Mouse (Mus musculus): ENCODE results near the gene Tns4. TPM values are rescaled to one million over a fixed set of nuclear protein-coding genes. Genes with fewer than 3 reads are reported as not detected.

The Tns4 gene
- polyA plus RNA-seq, 1 experiment from 2014 or later: 2.5 TPM

GRCm38 (mm10) chr11:99081566-99081965 lies 7.5 kb downstream of the Tns4 start:
- no peaks in the 10 kb centered on the region for H3K36me3 ChIP-seq (ENCODE audit: control insufficient read depth, insufficient read depth, low read length)
- H3K27ac ChIP-seq (ENCODE audit: low read length): no peak overlapping the region
- no peak overlapping the region for H3K4me2 ChIP-seq (replicated peaks; ENCODE audit: low read depth, low read length)
- H3K4me1 ChIP-seq (ENCODE audit: control insufficient read depth, insufficient read depth, low read length): peaks cover 16% of the 10 kb centered on the region
- no peaks in the 10 kb centered on the region for H3K27me3 ChIP-seq (ENCODE audit: control insufficient read depth, insufficient read depth, low read length)
- WGBS: 54% methylated on average over 3 of the region's 3 CpGs
- H3K4me3 ChIP-seq (ENCODE audit: low read depth, low read length): no peak overlapping the region
- no peak for ATAC-seq (ENCODE audit: insufficient number of reproducible peaks, insufficient read depth, low FRiP score, low read depth)
- no peaks in the 10 kb centered on the region for H3K9me3 ChIP-seq (ENCODE audit: control insufficient read depth, low read depth, low read length)
- H3K9ac ChIP-seq (replicated peaks; ENCODE audit: low read depth, low read length): no peak overlapping the region

GRCm38 (mm10) chr11:99080902-99081543 lies 8.1 kb downstream of the Tns4 start:
- Histone ChIP-seq H3K27ac (ENCODE audit: low read length) (no peak overlapping the region), H3K4me2 (replicated peaks; ENCODE audit: low read depth, low read length) (no peak overlapping the region), H3K4me3 (ENCODE audit: low read depth, low read length) (no peak overlapping the region), H3K36me3 (ENCODE audit: control insufficient read depth, insufficient read depth, low read length) (no peaks in the 10 kb centered on the region), H3K9ac (replicated peaks; ENCODE audit: low read depth, low read length) (no peak overlapping the region), H3K4me1 (ENCODE audit: control insufficient read depth, insufficient read depth, low read length) (peaks cover 16% of the 10 kb centered on the region), H3K9me3 (ENCODE audit: control insufficient read depth, low read depth, low read length) (no peaks in the 10 kb centered on the region), H3K27me3 (ENCODE audit: control insufficient read depth, insufficient read depth, low read length) (no peaks in the 10 kb centered on the region)
- WGBS: 79% methylated on average over 9 of the region's 9 CpGs
- ATAC-seq (ENCODE audit: insufficient number of reproducible peaks, insufficient read depth, low FRiP score, low read depth): no peak

- WGBS: 73% methylated on average over 8 of the region's 8 CpGs
- no peaks in the 10 kb centered on the region for H3K9me3 ChIP-seq (ENCODE audit: control insufficient read depth, low read depth, low read length)
- H3K4me2 ChIP-seq (replicated peaks; ENCODE audit: low read depth, low read length): no peak overlapping the region
- no peak overlapping the region for H3K9ac ChIP-seq (replicated peaks; ENCODE audit: low read depth, low read length)
- H3K36me3 ChIP-seq (ENCODE audit: control insufficient read depth, insufficient read depth, low read length): no peaks in the 10 kb centered on the region
- H3K27me3 ChIP-seq (ENCODE audit: control insufficient read depth, insufficient read depth, low read length): no peaks in the 10 kb centered on the region
- H3K4me1 ChIP-seq (ENCODE audit: control insufficient read depth, insufficient read depth, low read length): peaks cover 16% of the 10 kb centered on the region
- peak overlapping the region; percentile 21; the same call in 1 of the 2 replicates for H3K27ac ChIP-seq (ENCODE audit: low read length)
- no peak for ATAC-seq (ENCODE audit: insufficient number of reproducible peaks, insufficient read depth, low FRiP score, low read depth)
- H3K4me3 ChIP-seq (ENCODE audit: low read depth, low read length): no peak overlapping the region
These were observed 11.2 kb downstream of the Tns4 start for GRCm38 (mm10) chr11:99077869-99078268.

GRCm38 (mm10) chr11:99076744-99077319 lies 12.3 kb downstream of the Tns4 start:
- Histone ChIP-seq H3K4me3 (ENCODE audit: low read depth, low read length) (no peak overlapping the region), H3K9me3 (ENCODE audit: control insufficient read depth, low read depth, low read length) (no peaks in the 10 kb centered on the region), H3K4me1 (ENCODE audit: control insufficient read depth, insufficient read depth, low read length) (peaks cover 22% of the 10 kb centered on the region), H3K9ac (replicated peaks; ENCODE audit: low read depth, low read length) (no peak overlapping the region), H3K27me3 (ENCODE audit: control insufficient read depth, insufficient read depth, low read length) (no peaks in the 10 kb centered on the region), H3K36me3 (ENCODE audit: control insufficient read depth, insufficient read depth, low read length) (no peaks in the 10 kb centered on the region), H3K27ac (ENCODE audit: low read length) (no peak overlapping the region), H3K4me2 (replicated peaks; ENCODE audit: low read depth, low read length) (no peak overlapping the region)
- WGBS: 59% methylated on average over 5 of the region's 5 CpGs
- ATAC-seq (ENCODE audit: insufficient number of reproducible peaks, insufficient read depth, low FRiP score, low read depth): no peak

GRCm38 (mm10) chr11:99073781-99074180 lies 15.3 kb downstream of the Tns4 start:
- no peaks in the 10 kb centered on the region for H3K36me3 ChIP-seq (ENCODE audit: control insufficient read depth, insufficient read depth, low read length)
- no peak overlapping the region for H3K27ac ChIP-seq (ENCODE audit: low read length)
- no peak overlapping the region for H3K9ac ChIP-seq (replicated peaks; ENCODE audit: low read depth, low read length)
- H3K27me3 ChIP-seq (ENCODE audit: control insufficient read depth, insufficient read depth, low read length): no peaks in the 10 kb centered on the region
- WGBS: 56% methylated on average over 5 of the region's 5 CpGs
- H3K9me3 ChIP-seq (ENCODE audit: control insufficient read depth, low read depth, low read length): no peaks in the 10 kb centered on the region
- H3K4me3 ChIP-seq (ENCODE audit: low read depth, low read length): no peak overlapping the region
- peaks cover 14% of the 10 kb centered on the region for H3K4me1 ChIP-seq (ENCODE audit: control insufficient read depth, insufficient read depth, low read length)
- no peak for ATAC-seq (ENCODE audit: insufficient number of reproducible peaks, insufficient read depth, low FRiP score, low read depth)
- H3K4me2 ChIP-seq (replicated peaks; ENCODE audit: low read depth, low read length): no peak overlapping the region

- peak; percentile 35; the same call in 1 of the 2 replicates for ATAC-seq (ENCODE audit: insufficient number of reproducible peaks, insufficient read depth, low FRiP score, low read depth)
- peak overlapping the region; percentile 7; the same call in 1 of the 2 replicates for H3K27ac ChIP-seq (ENCODE audit: low read length)
- no peaks in the 10 kb centered on the region for H3K27me3 ChIP-seq (ENCODE audit: control insufficient read depth, insufficient read depth, low read length)
- 7% methylated on average over 6 of the region's 6 CpGs for WGBS
- H3K9me3 ChIP-seq (ENCODE audit: control insufficient read depth, low read depth, low read length): no peaks in the 10 kb centered on the region
- no peaks in the 10 kb centered on the region for H3K36me3 ChIP-seq (ENCODE audit: control insufficient read depth, insufficient read depth, low read length)
- no peak overlapping the region for H3K9ac ChIP-seq (replicated peaks; ENCODE audit: low read depth, low read length)
- H3K4me3 ChIP-seq (ENCODE audit: low read depth, low read length): no peak overlapping the region
- H3K4me1 ChIP-seq (ENCODE audit: control insufficient read depth, insufficient read depth, low read length): peaks cover 10% of the 10 kb centered on the region
- H3K4me2 ChIP-seq (replicated peaks; ENCODE audit: low read depth, low read length): no peak overlapping the region
These were observed 17.2 kb downstream of the Tns4 start for GRCm38 (mm10) chr11:99071866-99072265.

GRCm38 (mm10) chr11:99068455-99068854 lies 20.7 kb downstream of the Tns4 start:
- 88% methylated on average over 5 of the region's 5 CpGs for WGBS
- no peak for ATAC-seq (ENCODE audit: insufficient number of reproducible peaks, insufficient read depth, low FRiP score, low read depth)
- no peaks in the 10 kb centered on the region for H3K9me3 ChIP-seq (ENCODE audit: control insufficient read depth, low read depth, low read length)

GRCm38 (mm10) chr11:99067591-99067990 lies 21.5 kb downstream of the Tns4 start:
- Histone ChIP-seq H3K27me3 (ENCODE audit: control insufficient read depth, insufficient read depth, low read length) (no peaks in the 10 kb centered on the region), H3K9me3 (ENCODE audit: control insufficient read depth, low read depth, low read length) (no peaks in the 10 kb centered on the region), H3K4me1 (ENCODE audit: control insufficient read depth, insufficient read depth, low read length) (peaks cover 16% of the 10 kb centered on the region), H3K9ac (replicated peaks; ENCODE audit: low read depth, low read length) (no peak overlapping the region), H3K4me3 (ENCODE audit: low read depth, low read length) (no peak overlapping the region), H3K36me3 (ENCODE audit: control insufficient read depth, insufficient read depth, low read length) (no peaks in the 10 kb centered on the region), H3K4me2 (replicated peaks; ENCODE audit: low read depth, low read length) (no peak overlapping the region), H3K27ac (ENCODE audit: low read length) (no peak overlapping the region)
- WGBS: 86% methylated on average over 8 of the region's 8 CpGs
- no peak for ATAC-seq (ENCODE audit: insufficient number of reproducible peaks, insufficient read depth, low FRiP score, low read depth)

More at GRCm38 (mm10) chr11:99068455-99068854, 20.7 kb downstream of the Tns4 start:
- no peak overlapping the region for H3K4me3 ChIP-seq (ENCODE audit: low read depth, low read length)
- no peak overlapping the region for H3K4me2 ChIP-seq (replicated peaks; ENCODE audit: low read depth, low read length)
- H3K36me3 ChIP-seq (ENCODE audit: control insufficient read depth, insufficient read depth, low read length): no peaks in the 10 kb centered on the region
- no peak overlapping the region for H3K9ac ChIP-seq (replicated peaks; ENCODE audit: low read depth, low read length)
- H3K27ac ChIP-seq (ENCODE audit: low read length): no peak overlapping the region
- H3K27me3 ChIP-seq (ENCODE audit: control insufficient read depth, insufficient read depth, low read length): no peaks in the 10 kb centered on the region
- H3K4me1 ChIP-seq (ENCODE audit: control insufficient read depth, insufficient read depth, low read length): peaks cover 16% of the 10 kb centered on the region

All from stomach, embryonic 14.5 days (tissue).